Mouse (Mus musculus): Measurements from ENCODE around the gene Mrps12. TPM values are rescaled to one million over a fixed set of nuclear protein-coding genes. Genes with fewer than 3 reads are reported as not detected.

Mrps12 gene
- polyA plus RNA-seq, 2 experiments: 82.6 to 134 TPM

- no peak overlapping the region for H3K27ac ChIP-seq (replicated peaks; ENCODE audit: low read depth, low read length)
- 66% methylated on average over 7 of the region's 7 CpGs for WGBS
- H3K27me3 ChIP-seq (ENCODE audit: control insufficient read depth, insufficient read depth, low read length): no peaks in the 10 kb centered on the region
- peaks cover 3% of the 10 kb centered on the region; the same call in 1 of the 2 replicates for H3K4me1 ChIP-seq (ENCODE audit: control insufficient read depth, insufficient read depth, low read length)
- no peak overlapping the region for H3K9ac ChIP-seq (ENCODE audit: low read depth, low read length, severe bottlenecking)
- ATAC-seq (ENCODE audit: low FRiP score, low read depth): no peak
- no peak overlapping the region for H3K4me2 ChIP-seq (replicated peaks; ENCODE audit: low read depth, low read length, severe bottlenecking)
- no peaks in the 10 kb centered on the region for H3K36me3 ChIP-seq (ENCODE audit: control insufficient read depth, insufficient read depth, low read length)
- no peaks in the 10 kb centered on the region for H3K9me3 ChIP-seq (ENCODE audit: control insufficient read depth, low read length)
- TF ChIP-seq POLR2A (IDR thresholded peaks at IDR 0.05; ENCODE audit: borderline replicate concordance, extremely low read depth, insufficient read depth, insufficient read length): no peak
- no peak for DNase-seq (ENCODE audit: low spot score)
- no peak overlapping the region for H3K4me3 ChIP-seq (replicated peaks; ENCODE audit: low read length)
These were observed 50.5 kb downstream of the Mrps12 start for GRCm38 (mm10) chr7:28691075-28691474.

Other genes with a start within 250 kb of the Mrps12 start
- gene Ifnl2, start 231.4 kb downstream of the Mrps12 start, polyA plus RNA-seq (2012; rRNA removed): not detected in 2 replicates
- not detected in 2 replicates for gene Ifnl2, start 231.4 kb downstream of the Mrps12 start, polyA plus RNA-seq (2014; fragmentation: Nextera tagmentation; extraction: Ambion mirVana)
- not detected in 2 replicates for gene Ifnl3, start 219.0 kb downstream of the Mrps12 start, polyA plus RNA-seq (2012; rRNA removed)
- not detected in 2 replicates for gene Ifnl3, start 219.0 kb downstream of the Mrps12 start, polyA plus RNA-seq (2014; fragmentation: Nextera tagmentation; extraction: Ambion mirVana)
- 0.14 and 0.85 TPM in 2 replicates for gene Sycn, start 200.9 kb downstream of the Mrps12 start, polyA plus RNA-seq (2012; rRNA removed)
- not detected in 2 replicates for gene Sycn, start 200.9 kb downstream of the Mrps12 start, polyA plus RNA-seq (2014; fragmentation: Nextera tagmentation; extraction: Ambion mirVana)
- gene Nccrp1, start 194.6 kb downstream of the Mrps12 start, polyA plus RNA-seq (2012; rRNA removed): not detected in 2 replicates
- gene Nccrp1, start 194.6 kb downstream of the Mrps12 start, polyA plus RNA-seq (2014; fragmentation: Nextera tagmentation; extraction: Ambion mirVana): not detected in 2 replicates
- 82.0 and 129 TPM in 2 replicates for gene Samd4b, start 143.7 kb downstream of the Mrps12 start, polyA plus RNA-seq (2012; rRNA removed)
- 33.0 and 35.1 TPM in 2 replicates for gene Samd4b, start 143.7 kb downstream of the Mrps12 start, polyA plus RNA-seq (2014; fragmentation: Nextera tagmentation; extraction: Ambion mirVana)
- gene Pak4, start 143.6 kb downstream of the Mrps12 start, polyA plus RNA-seq (2012; rRNA removed): 27.6 and 29.6 TPM in 2 replicates
- gene Pak4, start 143.6 kb downstream of the Mrps12 start, polyA plus RNA-seq (2014; fragmentation: Nextera tagmentation; extraction: Ambion mirVana): 21.3 and 26.3 TPM in 2 replicates
- 0.08 and 0.54 TPM in 2 replicates for gene Acp7, start 110.5 kb downstream of the Mrps12 start, polyA plus RNA-seq (2012; rRNA removed)
- gene Acp7, start 110.5 kb downstream of the Mrps12 start, polyA plus RNA-seq (2014; fragmentation: Nextera tagmentation; extraction: Ambion mirVana): 0.10 TPM in 1 of 2 replicates, not detected in the other
- 19.5 and 24.0 TPM in 2 replicates for gene Fbxo27, start 49.0 kb downstream of the Mrps12 start, polyA plus RNA-seq (2012; rRNA removed)
- gene Fbxo27, start 49.0 kb downstream of the Mrps12 start, polyA plus RNA-seq (2014; fragmentation: Nextera tagmentation; extraction: Ambion mirVana): 7.4 and 9.0 TPM in 2 replicates
- 34.8 and 43.3 TPM in 2 replicates for gene Fbxo17, start 25.0 kb downstream of the Mrps12 start, polyA plus RNA-seq (2012; rRNA removed)
- 25.6 and 29.0 TPM in 2 replicates for gene Fbxo17, start 25.0 kb downstream of the Mrps12 start, polyA plus RNA-seq (2014; fragmentation: Nextera tagmentation; extraction: Ambion mirVana)
- gene Sars2, start 172 bp upstream of the Mrps12 start, polyA plus RNA-seq (2012; rRNA removed): 32.6 and 38.1 TPM in 2 replicates
- 22.0 and 22.3 TPM in 2 replicates for gene Sars2, start 172 bp upstream of the Mrps12 start, polyA plus RNA-seq (2014; fragmentation: Nextera tagmentation; extraction: Ambion mirVana)
- 0.06 and 0.24 TPM in 2 replicates for gene Ccer2, start 14.4 kb upstream of the Mrps12 start, polyA plus RNA-seq (2012; rRNA removed)
- 0.54 TPM in 1 of 2 replicates, not detected in the other for gene Ccer2, start 14.4 kb upstream of the Mrps12 start, polyA plus RNA-seq (2014; fragmentation: Nextera tagmentation; extraction: Ambion mirVana)
- 107 and 113 TPM in 2 replicates for gene Sirt2, start 24.9 kb upstream of the Mrps12 start, polyA plus RNA-seq (2012; rRNA removed)
- gene Sirt2, start 24.9 kb upstream of the Mrps12 start, polyA plus RNA-seq (2014; fragmentation: Nextera tagmentation; extraction: Ambion mirVana): 73.7 and 89.3 TPM in 2 replicates
- 27.4 and 31.0 TPM in 2 replicates for gene Nfkbib, start 25.7 kb upstream of the Mrps12 start, polyA plus RNA-seq (2012; rRNA removed)
- 37.4 and 41.9 TPM in 2 replicates for gene Nfkbib, start 25.7 kb upstream of the Mrps12 start, polyA plus RNA-seq (2014; fragmentation: Nextera tagmentation; extraction: Ambion mirVana)
- gene Rinl, start 47.1 kb upstream of the Mrps12 start, polyA plus RNA-seq (2012; rRNA removed): 2.3 and 2.5 TPM in 2 replicates
- 2.6 and 2.8 TPM in 2 replicates for gene Rinl, start 47.1 kb upstream of the Mrps12 start, polyA plus RNA-seq (2014; fragmentation: Nextera tagmentation; extraction: Ambion mirVana)
- gene Hnrnpl, start 66.7 kb upstream of the Mrps12 start, polyA plus RNA-seq (2012; rRNA removed): 525 and 571 TPM in 2 replicates
- gene Hnrnpl, start 66.7 kb upstream of the Mrps12 start, polyA plus RNA-seq (2014; fragmentation: Nextera tagmentation; extraction: Ambion mirVana): 208 and 225 TPM in 2 replicates
- gene Ech1, start 83.4 kb upstream of the Mrps12 start, polyA plus RNA-seq (2012; rRNA removed): 165 and 172 TPM in 2 replicates
- 176 and 200 TPM in 2 replicates for gene Ech1, start 83.4 kb upstream of the Mrps12 start, polyA plus RNA-seq (2014; fragmentation: Nextera tagmentation; extraction: Ambion mirVana)
- 17.9 and 18.0 TPM in 2 replicates for gene Lgals4, start 92.0 kb upstream of the Mrps12 start, polyA plus RNA-seq (2012; rRNA removed)
- 5.9 and 7.0 TPM in 2 replicates for gene Lgals4, start 92.0 kb upstream of the Mrps12 start, polyA plus RNA-seq (2014; fragmentation: Nextera tagmentation; extraction: Ambion mirVana)
- 198 and 208 TPM in 2 replicates for gene Lgals7, start 122.0 kb upstream of the Mrps12 start, polyA plus RNA-seq (2012; rRNA removed)
- gene Lgals7, start 122.0 kb upstream of the Mrps12 start, polyA plus RNA-seq (2014; fragmentation: Nextera tagmentation; extraction: Ambion mirVana): 37.9 and 48.4 TPM in 2 replicates
- 0.19 and 0.25 TPM in 2 replicates for gene Capn12, start 139.6 kb upstream of the Mrps12 start, polyA plus RNA-seq (2012; rRNA removed)
- gene Capn12, start 139.6 kb upstream of the Mrps12 start, polyA plus RNA-seq (2014; fragmentation: Nextera tagmentation; extraction: Ambion mirVana): 0.58 and 0.94 TPM in 2 replicates
- gene Actn4, start 220.5 kb upstream of the Mrps12 start, polyA plus RNA-seq (2012; rRNA removed): 268 and 299 TPM in 2 replicates
- gene Actn4, start 220.5 kb upstream of the Mrps12 start, polyA plus RNA-seq (2014; fragmentation: Nextera tagmentation; extraction: Ambion mirVana): 295 and 304 TPM in 2 replicates
- 473 and 518 TPM in 2 replicates for gene Eif3k, start 240.0 kb upstream of the Mrps12 start, polyA plus RNA-seq (2012; rRNA removed)
- 450 TPM in 2 replicates for gene Eif3k, start 240.0 kb upstream of the Mrps12 start, polyA plus RNA-seq (2014; fragmentation: Nextera tagmentation; extraction: Ambion mirVana)
- 9.3 and 9.5 TPM in 2 replicates for gene Map4k1, start 240.2 kb upstream of the Mrps12 start, polyA plus RNA-seq (2012; rRNA removed)
- 6.4 and 7.0 TPM in 2 replicates for gene Map4k1, start 240.2 kb upstream of the Mrps12 start, polyA plus RNA-seq (2014; fragmentation: Nextera tagmentation; extraction: Ambion mirVana)

All from limb, embryonic 14.5 days (tissue).